In genomic region chr5:45855526-45856302, GRCm38 (mm10) we compare ENCODE assay signal across 7 mouse cellular contexts. TPM values are rescaled to one million over a fixed set of nuclear protein-coding genes. Genes with fewer than 3 reads are reported as not detected.
DNase-seq lines count a peak whose midpoint lies in the region; ATAC-seq and TF ChIP-seq lines count a peak whose summit lies in the region.

No protein-coding gene starts in this region.

- TF ChIP-seq EP300 in heart, postnatal 0 days (IDR thresholded peaks at IDR 0.05; ENCODE audit: low read depth): no peak

- peak overlapping the region; percentile 83 for H3K4me2 ChIP-seq in heart, postnatal 0 days (ENCODE audit: low read depth, low read length)

- H3K4me1 ChIP-seq in ES-E14 (ENCODE audit: control insufficient read depth in 2 of 2, insufficient read depth in 2 of 2, low read length in 2 of 2, poor library complexity in 1 of 2): no peaks in the 10 kb centered on the region; a peak in 1 of 4 replicates
- H3K4me1 ChIP-seq in erythroblast, embryonic 14.5 days (ENCODE audit: control insufficient read depth): peaks cover 27% of the 10 kb centered on the region
- H3K4me1 ChIP-seq in heart, postnatal 0 days (ENCODE audit: control insufficient read depth, insufficient read depth): no peaks in the 10 kb centered on the region
- peaks cover 2% of the 10 kb centered on the region; the same call in 1 of the 2 replicates for H3K4me1 ChIP-seq in lung, adult 2 months (ENCODE audit: control insufficient read depth, insufficient read depth, low read length)

- peak overlapping the region; percentile 86 to 97 for H3K4me3 ChIP-seq in ES-E14 (ENCODE audit: insufficient read depth in 1 of 2, low read depth in 1 of 2, low read length in 2 of 2, poor library complexity in 1 of 2, severe bottlenecking in 1 of 2)
- H3K4me3 ChIP-seq in erythroblast, embryonic 14.5 days (replicated peaks): peak overlapping the region; percentile 72
- H3K4me3 ChIP-seq in heart, postnatal 0 days (ENCODE audit: low read depth, low read length): peak overlapping the region; percentile 82
- peak overlapping the region; percentile 66 for H3K4me3 ChIP-seq in lung, adult 2 months (replicated peaks; ENCODE audit: extremely low read depth, low read depth, low read length)

- no peaks in the 10 kb centered on the region for H3K36me3 ChIP-seq in ES-E14 (ENCODE audit: control insufficient read depth, insufficient read depth, low read length, poor library complexity, severe bottlenecking)
- no peaks in the 10 kb centered on the region for H3K36me3 ChIP-seq in erythroblast, embryonic 14.5 days (ENCODE audit: control insufficient read depth)
- no peaks in the 10 kb centered on the region for H3K36me3 ChIP-seq in heart, postnatal 0 days (replicated peaks; ENCODE audit: control insufficient read depth, insufficient read depth, low read length)

- peak; percentile 52 for TF ChIP-seq CTCF in heart, postnatal 0 days (IDR thresholded peaks at IDR 0.05; ENCODE audit: low read depth)
- TF ChIP-seq CTCF in lung, adult 2 months (IDR thresholded peaks at IDR 0.05; ENCODE audit: insufficient read depth, low read length): 0 out of 2 replicates have a peak, but pooled peaks have one; percentile 17

- H3K27ac ChIP-seq in ES-E14 (ENCODE audit: insufficient read depth, low read depth, low read length, poor library complexity, severe bottlenecking): no peak overlapping the region
- H3K27ac ChIP-seq in heart, postnatal 0 days (ENCODE audit: low read depth): peak overlapping the region; percentile 97

- peak overlapping the region; percentile 70 for H3K9ac ChIP-seq in ES-E14 (ENCODE audit: insufficient read depth, low read depth, low read length, poor library complexity, severe bottlenecking)
- peak overlapping the region; percentile 93 for H3K9ac ChIP-seq in heart, postnatal 0 days (replicated peaks; ENCODE audit: low read depth, low read length)

- WGBS in heart, postnatal 0 days: 14% methylated on average over 21 of the region's 21 CpGs
- WGBS in lung, adult 2 months: 8% methylated on average over 21 of the region's 21 CpGs

- H3K27me3 ChIP-seq in erythroblast, embryonic 14.5 days (ENCODE audit: control insufficient read depth): no peaks in the 10 kb centered on the region
- H3K27me3 ChIP-seq in heart, postnatal 0 days (ENCODE audit: control insufficient read depth, insufficient read depth, low read length): no peaks in the 10 kb centered on the region

- ATAC-seq in heart, postnatal 0 days (ENCODE audit: insufficient read depth, low read depth): no peak

- H3K9me3 ChIP-seq in ES-E14 (ENCODE audit: control insufficient read depth, insufficient read depth, low read depth, low read length): no peaks in the 10 kb centered on the region
- no peaks in the 10 kb centered on the region for H3K9me3 ChIP-seq in erythroblast, embryonic 14.5 days (ENCODE audit: control insufficient read depth, low read length)
- no peaks in the 10 kb centered on the region for H3K9me3 ChIP-seq in heart, postnatal 0 days (replicated peaks; ENCODE audit: control insufficient read depth, low read length)

- in situ Hi-C loops in ES-E14 (cut with MboI; ENCODE audit: low sequenced_read_pairs in 2 of 2, unreplicated experiment in 2 of 2): no loop called here

- DNase-seq in ES-E14 (ENCODE audit: low read depth, low spot score): no peak
- peak; percentile 47 for DNase-seq in adrenal gland, adult 8-10 months
- DNase-seq in heart, postnatal 0 days (ENCODE audit: low spot score): peak; percentile 53
- DNase-seq in kidney, postnatal 25 days: peak; percentile 62 to 73
- DNase-seq in lung, adult 2 months: no peak
- peak; percentile 47 for DNase-seq in ovary, postnatal 14 days (ENCODE audit: low spot score)

- no peak for TF ChIP-seq POLR2A in lung, adult 2 months (IDR thresholded peaks at IDR 0.05; ENCODE audit: borderline replicate concordance, extremely low read depth, low read depth, low read length)

TF ChIP-seq in ES-E14, 5 proteins besides CTCF, POLR2A, EP300 and RAD21:
- TF ChIP-seq HCFC1 (IDR thresholded peaks at IDR 0.05; ENCODE audit: borderline replicate concordance, insufficient read depth, low read length) (no peak), MAFK (IDR thresholded peaks at IDR 0.05; ENCODE audit: insufficient read depth, low read depth, low read length) (no peak), CHD2 (IDR thresholded peaks at IDR 0.05; ENCODE audit: low read depth, low read length) (no peak)

RNA-seq across cellular contexts. Expression of gene Lcorl, which starts 1.7 kb away (rescaled TPM):
- 11.0 and 13.5 TPM in 2 replicates for total RNA-seq in ES-E14 (2012; rRNA removed)
- 10 to 100 TPM; 22.9 to 28.4 (median 23.1) TPM for total RNA-seq in adrenal gland, adult 8-10 months (2022)
- polyA plus RNA-seq in erythroblast, embryonic 14.5 days (2012): 0.18 and 0.55 TPM in 2 replicates
- total RNA-seq in heart, postnatal 0 days (2014; rRNA removed; ENCODE audit: low replicate concordance): 24.3 and 80.3 TPM in 2 replicates
- 11.1 and 11.6 TPM in 2 replicates for polyA plus RNA-seq in heart, postnatal 0 days (2015; fragmentation: Nextera tagmentation; extraction: Ambion mirVana)
- 1.4 and 3.2 TPM in 2 replicates for polyA plus RNA-seq in lung, adult 2 months (2012; rRNA removed)

Comparison
In these comparisons a context has a peak if more than half of its experiments do, and no peak if none do; other contexts are left out.
1. DNase-seq: peak in adrenal gland, adult 8-10 months (single experiment), heart, postnatal 0 days (single experiment), kidney, postnatal 25 days (2 of 2) and ovary, postnatal 14 days (single experiment); none in ES-E14 (single experiment) and lung, adult 2 months (single experiment).
2. Peak in every context shown above with its lines, with median percentiles within 50 percentile points of each other: H3K4me3 ChIP-seq.